Mouse (Mus musculus) small intestine, adult 2 months (tissue): ENCODE results near the gene Phf20.

ENCODE experiments used
- CTCF ChIP-seq: fragments of 200-500 bp; IDR thresholded peaks from 2 replicates; pipeline ENCODE4 v1.5.1; 2012; ENCODE audit warnings: low read depth, mild to moderate bottlenecking, control low read depth, inconsistent platforms, low read length, moderate library complexity, mixed read lengths; ENCODE audit not compliant: insufficient replicate concordance, insufficient read length; ENCODE audit errors: extremely low read depth
- POLR2A ChIP-seq: fragments of 200-500 bp; IDR thresholded peaks from 2 replicates; pipeline ENCODE4 v1.6.1; 2012; ENCODE audit warnings: low read depth, mild to moderate bottlenecking, control low read depth, inconsistent platforms, low read length, moderate library complexity

GRCm38 (mm10) chr2:156180094-156180821, 16.0 kb upstream of the Phf20 start, which contains the start of gene Rbm39:
- TF ChIP-seq CTCF: peak; percentile 38; the same call in 1 of the 2 replicates
- peak; percentile 89 for TF ChIP-seq POLR2A
